Mouse (Mus musculus): ENCODE data around the gene Bpifb4.

The Bpifb4 gene

GRCm38 (mm10) chr2:154005734-154006133 is 67.7 kb downstream of the Bpifb4 start:
- DNase-seq: no peak

GRCm38 (mm10) chr2:154006331-154006730 is 68.3 kb downstream of the Bpifb4 start:
- DNase-seq: no peak

GRCm38 (mm10) chr2:154007381-154007780 is 69.4 kb downstream of the Bpifb4 start:
- DNase-seq: no peak

- no peak for DNase-seq
Observed at GRCm38 (mm10) chr2:154007965-154008364, 70.0 kb downstream of the Bpifb4 start, which contains the start of gene Bpifa2. Gene Bpifa2, plus strand, starts transcription at chr2:154008265.
